Mouse (Mus musculus) urinary bladder, postnatal 25 days (tissue): ENCODE measurements around the gene Fntb.

Experiments used
- DNase-seq: peaks from one replicate; pipeline ENCODE4 v3.0.0; 2022; ENCODE audit warnings: low spot score

Gene Fntb

GRCm38 (mm10) chr12:76795350-76795749 is 30.0 kb downstream of the Fntb start, which contains the start of gene Gpx2:
Gpx2 (minus strand) TSS chr12:76795554.
- no peak for DNase-seq

- DNase-seq: no peak
These were observed 31.6 kb downstream of the Fntb start for GRCm38 (mm10) chr12:76796938-76797539.

GRCm38 (mm10) chr12:76798008-76798720 is 32.8 kb downstream of the Fntb start:
- DNase-seq: no peak

- no peak for DNase-seq
These were observed 37.6 kb downstream of the Fntb start for GRCm38 (mm10) chr12:76803028-76803427.

- DNase-seq: no peak
These were observed 38.4 kb downstream of the Fntb start for GRCm38 (mm10) chr12:76803700-76804252.

- no peak for DNase-seq
These were observed 39.8 kb downstream of the Fntb start for GRCm38 (mm10) chr12:76805056-76805811.

GRCm38 (mm10) chr12:76807796-76808195 is 42.4 kb downstream of the Fntb start:
- DNase-seq: no peak

- DNase-seq: no peak
These were observed 45.1 kb downstream of the Fntb start for GRCm38 (mm10) chr12:76810491-76810890.

- DNase-seq: no peak
These were observed 45.6 kb downstream of the Fntb start for GRCm38 (mm10) chr12:76811006-76811405.

- no peak for DNase-seq
These were observed 48.2 kb downstream of the Fntb start for GRCm38 (mm10) chr12:76813543-76813942.

GRCm38 (mm10) chr12:76814120-76814519 is 48.7 kb downstream of the Fntb start:
- DNase-seq: no peak

- no peak for DNase-seq
These were observed 51.3 kb downstream of the Fntb start for GRCm38 (mm10) chr12:76816720-76817119.

GRCm38 (mm10) chr12:76817176-76817575 is 51.8 kb downstream of the Fntb start:
- no peak for DNase-seq

GRCm38 (mm10) chr12:76818120-76818519 is 52.7 kb downstream of the Fntb start:
- DNase-seq: peak; percentile 43

- DNase-seq: no peak
These were observed 53.5 kb downstream of the Fntb start for GRCm38 (mm10) chr12:76818908-76819307.

- DNase-seq: no peak
These were observed 54.4 kb downstream of the Fntb start for GRCm38 (mm10) chr12:76819816-76820215.

GRCm38 (mm10) chr12:76820615-76821014 is 55.2 kb downstream of the Fntb start:
- no peak for DNase-seq

- no peak for DNase-seq
These were observed 56.7 kb downstream of the Fntb start for GRCm38 (mm10) chr12:76822002-76822650.

- no peak for DNase-seq
These were observed 57.3 kb downstream of the Fntb start, which contains the start of gene Rab15 for GRCm38 (mm10) chr12:76822651-76823041. Rab15 (minus strand) TSS chr12:76822908.

- no peak for DNase-seq
These were observed 59.9 kb downstream of the Fntb start for GRCm38 (mm10) chr12:76825283-76825682.

GRCm38 (mm10) chr12:76832704-76833103 is 67.3 kb downstream of the Fntb start:
- DNase-seq: no peak
